In the genomic region with DNA sequence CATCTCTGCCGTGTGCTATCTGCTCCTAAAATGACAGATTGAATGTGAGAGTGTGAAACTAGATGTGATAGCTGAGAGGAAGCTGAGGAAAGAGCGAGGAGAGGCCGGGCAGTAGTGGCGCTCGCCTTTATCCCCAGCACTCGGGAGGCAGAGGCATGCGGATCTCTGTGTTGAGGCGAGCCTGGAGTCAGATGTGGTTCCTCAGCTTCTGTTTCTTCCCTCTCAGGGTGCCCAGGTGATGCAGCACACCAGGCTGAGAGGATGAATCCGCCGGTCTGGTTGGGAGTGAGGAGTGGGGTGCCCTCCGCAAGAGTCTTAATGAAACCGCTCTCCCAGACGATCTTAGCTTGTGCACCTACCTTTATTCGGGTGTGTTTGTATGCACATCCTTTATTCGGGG, we compare ENCODE assay signal across 10 mouse cellular contexts. TPM values are rescaled to one million over a fixed set of nuclear protein-coding genes. Genes with fewer than 3 reads are reported as not detected.
DNase-seq lines count a peak whose midpoint lies in the region; ATAC-seq and TF ChIP-seq lines count a peak whose summit lies in the region.
"Had no signal": no experiment of that assay in that cellular context is flagged by ENCODE, and none has a peak within 500 bp of the region (broad histone marks: within the 10 kb centered on the region; RNA-seq: fewer than 3 reads in every experiment).

No protein-coding gene starts in this region.

- peak overlapping the region; percentile 2; the same call in 1 of the 2 replicates for H3K27ac ChIP-seq in kidney, embryonic 14.5 days (ENCODE audit: low read depth, low read length)
- H3K27ac ChIP-seq in embryonic facial prominence, embryonic 14.5 days (replicated peaks; ENCODE audit: low read depth, low read length) = peak overlapping the region; percentile 25; the same call in 1 of the 2 replicates
- no peak overlapping the region for H3K27ac ChIP-seq in intestine, embryonic 16.5 days (ENCODE audit: low read length)

- no peak for TF ChIP-seq POLR2A in myocyte (IDR thresholded peaks at IDR 0.05; ENCODE audit: insufficient read length, low read depth)

- no peak for DNase-seq in kidney, postnatal 25 days
- no peak for DNase-seq in embryonic facial prominence, embryonic 14.5 days (ENCODE audit: low spot score)
- DNase-seq in ovary, adult 18-20 months (ENCODE audit: low spot score) = no peak
- no peak for DNase-seq in adrenal gland, postnatal 36 days
- DNase-seq: thymus, postnatal 4 days had no signal

- H3K27me3 ChIP-seq in kidney, embryonic 14.5 days (ENCODE audit: control insufficient read depth, insufficient read depth, low read length) = no peaks in the 10 kb centered on the region
- peaks cover 7% of the 10 kb centered on the region; the same call in 1 of the 2 replicates for H3K27me3 ChIP-seq in embryonic facial prominence, embryonic 14.5 days (replicated peaks; ENCODE audit: control insufficient read depth, insufficient read depth, low read length)
- H3K27me3 ChIP-seq in intestine, embryonic 16.5 days (replicated peaks; ENCODE audit: control insufficient read depth, insufficient read depth, low read length) = no peaks in the 10 kb centered on the region
- H3K27me3 ChIP-seq in myocyte (ENCODE audit: control insufficient read depth, insufficient read depth, insufficient read length) = no peaks in the 10 kb centered on the region

- peak overlapping the region; percentile 5 for H3K4me3 ChIP-seq in kidney, embryonic 14.5 days (ENCODE audit: low read length)
- H3K4me3 ChIP-seq in embryonic facial prominence, embryonic 14.5 days (ENCODE audit: low read depth, low read length) = peak overlapping the region; percentile 30
- no peak overlapping the region; the same call in 1 of the 2 replicates for H3K4me3 ChIP-seq in intestine, embryonic 16.5 days (ENCODE audit: low read length)
- peak overlapping the region; percentile 18 for H3K4me3 ChIP-seq in myocyte

- H3K79me2 ChIP-seq in myocyte (ENCODE audit: control insufficient read depth, insufficient read depth) = no peaks in the 10 kb centered on the region

- H3K4me2 ChIP-seq in kidney, embryonic 14.5 days (replicated peaks; ENCODE audit: low read depth, low read length) = peak overlapping the region; percentile 26
- H3K4me2 ChIP-seq in embryonic facial prominence, embryonic 14.5 days (ENCODE audit: low read depth, low read length) = peak overlapping the region; percentile 56
- peak overlapping the region; percentile 38 for H3K4me2 ChIP-seq in intestine, embryonic 16.5 days (ENCODE audit: low read depth, low read length)
- H3K4me2 ChIP-seq in myocyte (ENCODE audit: low read depth) = peak overlapping the region; percentile 82

- no peak overlapping the region for H3ac ChIP-seq in myocyte (ENCODE audit: control insufficient read depth, insufficient read length)

- H3K36me3 ChIP-seq in kidney, embryonic 14.5 days (ENCODE audit: control insufficient read depth, insufficient read depth, low read length) = no peaks in the 10 kb centered on the region
- no peaks in the 10 kb centered on the region for H3K36me3 ChIP-seq in embryonic facial prominence, embryonic 14.5 days (ENCODE audit: control insufficient read depth, insufficient read depth, low read length)
- no peaks in the 10 kb centered on the region for H3K36me3 ChIP-seq in intestine, embryonic 16.5 days (ENCODE audit: control insufficient read depth, insufficient read depth, low read length)
- no peaks in the 10 kb centered on the region for H3K36me3 ChIP-seq in myocyte (ENCODE audit: control insufficient read depth, insufficient read depth)
- H3K36me3 ChIP-seq: G1E had no signal

- H3K9ac ChIP-seq in kidney, embryonic 14.5 days (ENCODE audit: low read depth, low read length) = peak overlapping the region; percentile 48
- peak overlapping the region; percentile 46 for H3K9ac ChIP-seq in embryonic facial prominence, embryonic 14.5 days (ENCODE audit: low read depth, low read length)
- peak overlapping the region; percentile 54 for H3K9ac ChIP-seq in intestine, embryonic 16.5 days (ENCODE audit: low read depth, low read length)

- no peaks in the 10 kb centered on the region for H3K9me3 ChIP-seq in kidney, embryonic 14.5 days (ENCODE audit: control insufficient read depth, low read length)
- no peaks in the 10 kb centered on the region for H3K9me3 ChIP-seq in embryonic facial prominence, embryonic 14.5 days (ENCODE audit: control insufficient read depth, low read length)
- no peaks in the 10 kb centered on the region for H3K9me3 ChIP-seq in intestine, embryonic 16.5 days (ENCODE audit: control insufficient read depth, low read length)
- H3K9me3 ChIP-seq: G1E had no signal

- ATAC-seq in kidney, embryonic 14.5 days (ENCODE audit: low FRiP score, low TSS enrichment) = no peak
- ATAC-seq in embryonic facial prominence, embryonic 14.5 days (ENCODE audit: low read depth) = no peak
- ATAC-seq in intestine, embryonic 16.5 days = no peak
- ATAC-seq in megakaryocyte, adult 5-6 weeks (ENCODE audit: poor library complexity, severe bottlenecking) = no peak

- peaks cover 18% of the 10 kb centered on the region for H3K4me1 ChIP-seq in kidney, embryonic 14.5 days (ENCODE audit: control insufficient read depth, insufficient read depth, low read length)
- peaks cover 8% of the 10 kb centered on the region; the same call in 1 of the 2 replicates for H3K4me1 ChIP-seq in embryonic facial prominence, embryonic 14.5 days (ENCODE audit: control insufficient read depth, insufficient read depth, low read length)
- H3K4me1 ChIP-seq in intestine, embryonic 16.5 days (ENCODE audit: control insufficient read depth, insufficient read depth, low read length) = peaks cover 26% of the 10 kb centered on the region

- WGBS in kidney, embryonic 14.5 days = 72% methylated on average over 15 of the region's 15 CpGs
- 75% methylated on average over 15 of the region's 15 CpGs for WGBS in embryonic facial prominence, embryonic 14.5 days
- 73% methylated on average over 15 of the region's 15 CpGs for WGBS in intestine, embryonic 16.5 days

TF ChIP-seq in myocyte, 11 proteins besides CTCF, POLR2A, EP300 and RAD21:
- TF ChIP-seq TCF3 (IDR thresholded peaks at IDR 0.05; ENCODE audit: insufficient read length, low read depth) (no peak), E2F4 (IDR thresholded peaks at IDR 0.05; ENCODE audit: insufficient read depth) (no peak), REST (IDR thresholded peaks at IDR 0.05; ENCODE audit: insufficient read depth, insufficient read length) (no peak), POLR2AphosphoS2 (IDR thresholded peaks at IDR 0.05; ENCODE audit: insufficient read length, low read depth) (no peak)

RNA-seq across cellular contexts. Expression of a gene that starts 49.1 kb away (rescaled TPM):
- 300 and 331 TPM in 2 replicates for polyA plus RNA-seq in kidney, embryonic 14.5 days (2014; fragmentation: Nextera tagmentation; extraction: Ambion mirVana)
- 210 and 211 TPM in 2 replicates for polyA plus RNA-seq in embryonic facial prominence, embryonic 14.5 days (2014; fragmentation: Nextera tagmentation; extraction: Ambion mirVana)
- polyA plus RNA-seq in intestine, embryonic 16.5 days (2015; fragmentation: Nextera tagmentation; extraction: Ambion mirVana) = 215 and 254 TPM in 2 replicates
- polyA plus RNA-seq in myocyte (2012; fragmentation: generic; extraction: Trizol) = 193 TPM
- 100 to 1,000 TPM; 389 to 435 TPM for total RNA-seq in adrenal gland, postnatal 36 days (2021)
- total RNA-seq in megakaryocyte, adult 5-6 weeks (2015) = 596 and 620 TPM in 2 replicates
- 223 and 241 TPM in 2 replicates for total RNA-seq in megakaryocyte, adult 5-6 weeks (2017)

Comparison
In these comparisons a context has a peak if more than half of its experiments do, and no peak if none do; other contexts are left out.
1. H3K4me2 ChIP-seq: peak in every context shown above with its lines; median percentile 82 in myocyte; 56 in embryonic facial prominence, embryonic 14.5 days; 38 in intestine, embryonic 16.5 days; 26 in kidney, embryonic 14.5 days.